In the genomic region with DNA sequence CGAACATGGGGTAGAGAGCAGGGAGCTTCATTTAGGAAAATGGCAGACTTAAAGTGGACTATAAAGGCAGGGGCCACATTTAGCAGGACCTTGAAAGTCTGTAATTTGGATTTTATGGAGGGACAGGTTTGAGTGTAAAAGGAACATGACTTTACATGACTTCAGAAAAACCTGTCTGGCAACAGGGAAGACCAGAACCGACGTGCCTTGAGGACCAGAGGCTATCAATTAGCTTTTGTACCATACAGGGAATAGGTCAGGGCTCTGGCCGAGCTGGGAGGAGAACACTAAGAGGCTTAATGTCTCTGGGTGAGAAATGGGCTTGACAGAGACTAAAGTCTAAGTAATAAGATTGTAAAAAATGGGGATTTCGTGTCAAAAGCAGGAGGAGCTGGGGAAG, we compare ENCODE assay signal across 13 mouse cellular contexts.
"Had no signal": no experiment of that assay in that cellular context is flagged by ENCODE, and none has a peak within 500 bp of the region (broad histone marks: within the 10 kb centered on the region; RNA-seq: fewer than 3 reads in every experiment).

No protein-coding gene starts in this region.

- H3K36me3 ChIP-seq: limb, embryonic 13.5 days; liver, embryonic 15.5 days; neural tube, embryonic 12.5 days had no signal

- H3K4me3 ChIP-seq: left cerebral cortex, adult 2 months; limb, embryonic 13.5 days; liver, embryonic 15.5 days; neural tube, embryonic 12.5 days had no signal

- ATAC-seq: intestine, postnatal 0 days; lung, postnatal 0 days had no signal

- H3K9me3 ChIP-seq: limb, embryonic 13.5 days; liver, embryonic 15.5 days; neural tube, embryonic 12.5 days had no signal

- H3K4me2 ChIP-seq: limb, embryonic 13.5 days; liver, embryonic 11.5 days; liver, embryonic 15.5 days; neural tube, embryonic 12.5 days had no signal

- H3K27me3 ChIP-seq: limb, embryonic 13.5 days; liver, embryonic 15.5 days; neural tube, embryonic 12.5 days had no signal

- H3K27ac ChIP-seq: left cerebral cortex, adult 2 months; limb, embryonic 13.5 days; liver, embryonic 15.5 days; neural tube, embryonic 12.5 days had no signal

- H3K9ac ChIP-seq: limb, embryonic 13.5 days; liver, embryonic 15.5 days; neural tube, embryonic 12.5 days had no signal

- DNase-seq: kidney, adult 8-10 months; kidney, postnatal 36 days; lung, adult 2 months; lung, postnatal 36 days; midbrain, embryonic 14.5 days; thymus, postnatal 4 days had no signal
